Comparison of ENCODE assay signal across 9 mouse cellular contexts in genomic region chrX:101733828-101734319, GRCm38 (mm10). TPM values are rescaled to one million over a fixed set of nuclear protein-coding genes. Genes with fewer than 3 reads are reported as not detected.
A peak's percentile ranks its signal among the peaks of the same experiment; 100 is the strongest.
DNase-seq lines count a peak whose midpoint lies in the region; ATAC-seq and TF ChIP-seq lines count a peak whose summit lies in the region.
"Had no signal": no experiment of that assay in that cellular context is flagged by ENCODE, and none has a peak within 500 bp of the region (broad histone marks: within the 10 kb centered on the region; RNA-seq: fewer than 3 reads in every experiment).

TSS of gene Cxcr3 (minus strand) at chrX:101734269.

- no peaks in the 10 kb centered on the region for H3K36me3 ChIP-seq in midbrain, postnatal 0 days (ENCODE audit: insufficient read depth, low read length)
- H3K36me3 ChIP-seq in hindbrain, embryonic 14.5 days (replicated peaks; ENCODE audit: control insufficient read depth, insufficient read depth) = no peaks in the 10 kb centered on the region

- peak; percentile 76 for ATAC-seq in hematopoietic stem cell, adult 5-6 weeks (replicated peaks in 1 of 2; ENCODE audit: insufficient read depth in 1 of 2, low FRiP score in 2 of 2, low TSS enrichment in 1 of 2, low read depth in 1 of 2, poor library complexity in 2 of 2, severe bottlenecking in 2 of 2)
- peak; percentile 89 for ATAC-seq in megakaryocyte, adult 5-6 weeks (ENCODE audit: poor library complexity, severe bottlenecking)
- no peak for ATAC-seq in midbrain, postnatal 0 days (ENCODE audit: low FRiP score)
- ATAC-seq in hindbrain, embryonic 14.5 days (ENCODE audit: low FRiP score) = no peak

- no peak within 1 kb of the TSS for H3K27ac ChIP-seq in midbrain, postnatal 0 days (ENCODE audit: low read depth, low read length)
- no peak within 1 kb of the TSS for H3K27ac ChIP-seq in hindbrain, embryonic 14.5 days
- H3K27ac ChIP-seq: liver, embryonic 14.5 days had no signal

- TF ChIP-seq CTCF in midbrain, postnatal 0 days (IDR thresholded peaks at IDR 0.05) = no peak

- no peaks in the 10 kb centered on the region for H3K4me1 ChIP-seq in midbrain, postnatal 0 days (ENCODE audit: insufficient read depth, low read length)
- H3K4me1 ChIP-seq in hindbrain, embryonic 14.5 days (replicated peaks; ENCODE audit: control insufficient read depth, insufficient read depth, low read length) = no peaks in the 10 kb centered on the region

- H3K27me3 ChIP-seq in midbrain, postnatal 0 days (ENCODE audit: insufficient read depth, low read length) = 0 out of 2 replicates have a peak, but pooled peaks cover 6% of the 10 kb centered on the region
- H3K27me3 ChIP-seq in hindbrain, embryonic 14.5 days (ENCODE audit: control insufficient read depth, insufficient read depth, low read length) = no peaks in the 10 kb centered on the region; the same call in 1 of the 2 replicates

- no peak within 1 kb of the TSS for H3K4me3 ChIP-seq in midbrain, postnatal 0 days (ENCODE audit: low read depth, low read length)
- no peak within 1 kb of the TSS for H3K4me3 ChIP-seq in hindbrain, embryonic 14.5 days (replicated peaks; ENCODE audit: low read length)

- H3K9me3 ChIP-seq in midbrain, postnatal 0 days (ENCODE audit: low read length) = no peaks in the 10 kb centered on the region
- H3K9me3 ChIP-seq in hindbrain, embryonic 14.5 days (ENCODE audit: control insufficient read depth, low read length) = no peaks in the 10 kb centered on the region

- DNase-seq in cerebellum, adult 11 months = peak; percentile 2
- DNase-seq in cerebellum, adult 9-10 months = no peak
- peak; percentile 43 for DNase-seq in A20 (ENCODE audit: low read depth, low spot score)
- DNase-seq in c-Kit-positive CD71-negative TER-119-negative erythroid progenitor cells, embryonic 14.5 days (ENCODE audit: low read depth) = peak; percentile 25
- no peak for DNase-seq in midbrain, postnatal 0 days (ENCODE audit: low spot score)
- DNase-seq in hindbrain, embryonic 14.5 days (ENCODE audit: low spot score) = no peak

- no peak within 1 kb of the TSS for H3K9ac ChIP-seq in midbrain, postnatal 0 days (replicated peaks; ENCODE audit: low read length, poor library complexity, severe bottlenecking)
- H3K9ac ChIP-seq in hindbrain, embryonic 14.5 days = no peak within 1 kb of the TSS
- H3K9ac ChIP-seq: liver, embryonic 14.5 days had no signal

- H3K4me2 ChIP-seq in midbrain, postnatal 0 days (ENCODE audit: low read depth, low read length, poor library complexity, severe bottlenecking) = no peak within 1 kb of the TSS
- H3K4me2 ChIP-seq in hindbrain, embryonic 14.5 days (replicated peaks) = no peak within 1 kb of the TSS

- WGBS in midbrain, postnatal 0 days = 76% methylated on average over 11 of the region's 11 CpGs
- 56% methylated on average over 11 of the region's 11 CpGs for WGBS in hindbrain, embryonic 14.5 days

RNA-seq across cellular contexts. Expression of gene Cxcr3, which starts in this region (rescaled TPM):
- 2.4 and 3.0 TPM in 2 replicates for total RNA-seq in hematopoietic stem cell, adult 5-6 weeks (2017)
- 3.4 and 4.4 TPM in 2 replicates for total RNA-seq in megakaryocyte, adult 5-6 weeks (2015)
- 4.1 TPM in 2 replicates for total RNA-seq in megakaryocyte, adult 5-6 weeks (2017)
- 0.33 TPM in 1 of 2 replicates, not detected in the other for total RNA-seq in midbrain, postnatal 0 days (2014; rRNA removed)
- 0.12 and 0.20 TPM in 2 replicates for polyA plus RNA-seq in midbrain, postnatal 0 days (2015; fragmentation: Nextera tagmentation; extraction: Ambion mirVana)
- 0.20 TPM in 1 of 2 replicates, not detected in the other for polyA plus RNA-seq in hindbrain, embryonic 14.5 days (2014; fragmentation: Nextera tagmentation; extraction: Ambion mirVana)

Comparison
In these comparisons a context has a peak if more than half of its experiments do, and no peak if none do; other contexts are left out.
1. DNase-seq: peak in cerebellum, adult 11 months (single experiment), A20 (single experiment) and c-Kit-positive CD71-negative TER-119-negative erythroid progenitor cells, embryonic 14.5 days (single experiment); none in cerebellum, adult 9-10 months (single experiment), midbrain, postnatal 0 days (single experiment) and hindbrain, embryonic 14.5 days (single experiment).
2. ATAC-seq: peak in hematopoietic stem cell, adult 5-6 weeks (2 of 2) and megakaryocyte, adult 5-6 weeks (single experiment); none in midbrain, postnatal 0 days (single experiment) and hindbrain, embryonic 14.5 days (single experiment).